Mouse (Mus musculus): ENCODE results near the gene Cherp. TPM values are rescaled to one million over a fixed set of nuclear protein-coding genes. Genes with fewer than 3 reads are reported as not detected.

Cherp gene
- total RNA-seq, 2 experiments from 2014 or later, result 49.2 to 57.8 TPM

DNA sequence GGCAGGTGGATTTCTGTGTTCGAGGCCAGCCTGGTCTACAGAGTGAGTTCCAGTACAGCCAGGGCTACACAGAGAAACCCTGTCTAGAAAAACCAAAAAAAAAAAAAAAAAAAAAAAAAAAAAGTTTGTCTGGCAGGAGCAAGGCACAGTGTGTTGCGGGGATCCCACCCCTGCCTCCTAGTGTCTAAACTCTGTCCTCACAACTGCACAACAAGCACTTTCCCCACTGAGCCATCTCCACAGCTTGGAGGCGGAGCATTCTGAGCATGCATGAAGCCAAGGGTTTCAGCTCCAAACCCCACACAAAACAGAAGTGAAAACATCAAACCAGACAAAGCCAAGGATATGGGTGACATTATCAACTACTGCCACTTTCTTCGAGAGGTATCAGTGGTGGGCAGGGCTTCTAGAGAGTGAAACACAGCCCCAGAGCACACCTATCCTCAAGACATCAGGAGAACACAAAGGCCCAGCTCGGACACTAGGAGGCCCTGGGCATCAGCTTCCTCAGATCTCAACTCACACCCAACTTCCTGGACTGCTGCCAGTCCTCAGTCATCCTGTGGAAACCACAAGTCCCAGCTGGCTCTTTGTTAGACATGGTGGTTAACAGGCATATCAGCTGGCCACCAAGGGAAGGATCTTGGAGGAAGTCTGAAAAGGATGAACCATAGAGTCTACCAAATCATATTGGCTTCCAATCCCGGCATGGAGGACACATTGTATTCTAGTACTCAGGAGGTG is 10.6 kb upstream of the Cherp start:
- DNase-seq, result no peak

DNA sequence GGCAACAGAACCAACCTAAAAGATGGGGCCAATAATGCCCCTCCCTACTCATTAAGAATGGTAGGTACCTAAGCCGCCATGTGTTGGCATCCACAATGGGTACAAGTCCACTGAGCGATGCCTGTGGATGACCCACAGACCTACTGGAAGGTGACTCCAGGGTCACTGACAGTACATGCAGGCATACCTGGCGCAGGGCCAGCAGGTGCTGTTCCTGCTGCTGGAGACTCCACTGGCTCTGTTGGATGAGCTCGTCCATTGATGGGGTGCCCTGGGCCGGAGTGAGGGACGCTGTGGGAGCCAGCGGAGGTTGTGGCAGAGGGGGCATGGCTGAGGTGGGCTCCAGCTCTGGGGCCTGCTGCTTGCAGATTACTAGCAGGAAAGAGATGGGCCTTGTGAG is 4.3 kb downstream of the Cherp start:
- no peak for DNase-seq

DNA sequence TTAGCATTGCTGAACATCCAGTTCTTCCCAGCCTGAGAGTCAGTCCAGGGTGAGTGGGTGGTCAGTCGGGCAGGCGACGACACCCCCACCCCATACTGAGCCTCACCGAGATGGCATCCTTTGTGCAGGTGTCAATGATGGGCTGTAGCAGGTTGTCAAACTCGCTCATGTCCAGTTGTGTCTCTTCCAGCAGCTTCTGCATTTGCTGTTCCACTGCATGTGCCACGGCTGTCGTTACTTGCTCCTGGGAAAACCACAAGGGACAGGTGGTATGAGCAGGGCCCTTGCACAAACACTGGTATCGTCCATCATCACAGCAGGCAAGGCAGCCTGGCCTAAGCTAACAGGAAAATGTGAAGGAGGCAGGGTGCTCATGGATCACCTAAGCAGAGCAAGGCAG is 5.0 kb downstream of the Cherp start:
- DNase-seq, result no peak

DNA sequence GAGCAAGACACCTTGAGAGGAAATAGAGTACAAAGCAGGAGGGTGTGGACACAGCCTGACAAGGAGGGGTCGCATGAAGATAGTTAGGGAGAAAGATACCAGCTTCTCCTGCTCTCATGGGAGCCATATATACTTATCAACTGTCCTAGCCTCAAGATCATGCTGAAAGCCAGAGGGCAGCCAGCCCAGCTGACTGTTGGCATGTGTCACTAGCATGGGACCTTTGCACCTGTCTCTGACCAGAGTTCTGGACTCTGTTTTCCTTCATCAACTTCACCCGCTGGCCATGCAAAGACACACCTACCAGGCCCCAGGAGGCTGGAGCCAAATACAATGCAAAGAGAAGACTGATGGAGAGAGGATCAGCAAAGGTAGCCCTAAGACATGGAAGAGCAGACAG is 5.8 kb downstream of the Cherp start:
- no peak for DNase-seq

DNA sequence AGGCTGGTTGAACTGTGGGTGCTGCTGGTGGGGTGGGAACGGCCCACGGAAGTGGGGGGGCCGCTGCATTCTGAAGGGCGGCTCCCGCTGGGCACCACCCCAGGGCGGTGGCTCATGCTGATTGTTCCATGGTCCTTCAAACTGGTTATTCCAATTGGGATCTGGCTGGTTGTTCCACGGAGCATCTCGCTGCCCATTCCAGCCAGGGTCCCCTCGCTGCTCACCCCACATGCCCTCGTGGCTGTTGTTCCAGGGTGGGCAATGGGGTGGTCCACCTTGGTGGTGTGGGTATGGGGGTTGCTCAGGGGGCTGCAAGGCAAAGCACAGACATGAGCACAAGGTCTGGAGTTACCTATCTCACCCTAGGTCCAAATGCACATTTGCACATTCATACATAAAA is 10.8 kb downstream of the Cherp start:
- no peak for DNase-seq

DNA sequence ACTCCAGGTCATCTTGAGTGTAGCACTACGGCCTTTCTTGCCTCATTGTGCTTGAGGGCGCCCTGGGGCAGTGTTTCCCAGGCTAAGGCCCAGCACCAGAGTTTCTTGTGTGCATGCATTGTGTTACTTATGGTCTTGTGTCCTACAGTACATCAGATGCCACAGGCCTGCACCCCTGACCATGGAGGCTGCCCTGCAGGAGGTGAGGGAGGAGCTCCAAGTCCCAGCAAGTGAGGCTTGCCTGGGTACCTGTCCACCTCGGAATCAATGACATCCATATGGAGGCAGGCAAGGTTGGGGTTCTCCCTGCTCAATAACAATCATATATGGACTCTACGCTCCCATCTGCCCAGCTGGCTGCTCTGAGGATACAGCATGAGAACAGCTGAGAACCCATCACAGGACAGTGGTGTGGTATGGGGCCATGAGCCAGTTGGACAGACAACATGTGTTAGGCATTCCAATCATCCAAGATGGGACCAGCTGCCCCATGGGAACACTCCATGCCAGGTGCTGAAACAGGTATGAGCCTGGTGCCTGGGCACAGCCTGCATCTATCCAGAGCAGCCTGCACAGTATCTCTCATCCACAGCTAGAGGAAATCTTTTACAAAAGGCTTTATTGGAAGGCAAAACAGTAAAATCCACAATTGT is 15.0 kb downstream of the Cherp start:
- no peak for DNase-seq

GRCm38 (mm10) chr8:72458457-72458856 is 16.6 kb downstream of the Cherp start:
- no peak for DNase-seq

DNA sequence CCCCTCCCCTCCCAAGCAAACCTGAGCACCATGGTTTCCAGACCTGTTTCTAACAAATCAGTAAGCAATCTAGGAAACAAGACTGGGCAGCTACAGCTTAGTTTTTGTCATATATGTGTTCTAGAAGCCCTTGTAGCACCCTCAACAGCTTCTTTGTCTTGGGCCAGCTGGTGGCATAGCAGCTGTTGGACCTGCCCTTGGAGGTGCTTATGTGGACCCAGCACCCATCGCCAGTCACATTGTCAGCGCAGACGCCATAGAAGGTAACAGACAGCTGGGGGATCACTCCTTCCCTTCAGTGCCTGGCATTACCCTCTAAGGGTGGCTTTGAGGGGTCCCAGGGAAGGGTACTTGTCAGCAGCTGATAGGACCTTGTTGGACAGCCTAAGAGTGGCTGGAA is 17.2 kb downstream of the Cherp start:
- no peak for DNase-seq

- no peak for DNase-seq
Measured at GRCm38 (mm10) chr8:72455317-72455716, 19.7 kb downstream of the Cherp start.

- DNase-seq, result no peak
Measured at GRCm38 (mm10) chr8:72453904-72454303, 21.1 kb downstream of the Cherp start.

DNA sequence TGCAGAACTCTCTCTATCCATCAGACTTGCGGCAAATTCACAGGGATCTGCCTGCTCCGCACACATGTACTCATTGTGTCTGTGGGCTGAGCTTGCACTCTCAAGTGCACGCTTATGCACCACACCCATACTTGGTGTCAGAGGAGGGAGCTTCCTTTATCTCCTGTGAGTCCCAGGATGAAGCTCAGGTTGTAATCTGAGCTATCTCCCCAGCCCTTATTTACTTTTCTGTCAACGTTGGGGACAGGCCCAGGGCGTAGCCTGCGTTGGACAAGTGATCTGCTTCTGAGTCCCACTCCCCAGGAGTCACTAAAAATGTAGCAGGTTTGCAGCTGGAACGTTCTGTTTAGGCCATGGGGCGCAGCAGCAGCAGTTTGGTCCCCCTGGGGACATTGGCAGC is 23.5 kb downstream of the Cherp start:
- no peak for DNase-seq

DNA sequence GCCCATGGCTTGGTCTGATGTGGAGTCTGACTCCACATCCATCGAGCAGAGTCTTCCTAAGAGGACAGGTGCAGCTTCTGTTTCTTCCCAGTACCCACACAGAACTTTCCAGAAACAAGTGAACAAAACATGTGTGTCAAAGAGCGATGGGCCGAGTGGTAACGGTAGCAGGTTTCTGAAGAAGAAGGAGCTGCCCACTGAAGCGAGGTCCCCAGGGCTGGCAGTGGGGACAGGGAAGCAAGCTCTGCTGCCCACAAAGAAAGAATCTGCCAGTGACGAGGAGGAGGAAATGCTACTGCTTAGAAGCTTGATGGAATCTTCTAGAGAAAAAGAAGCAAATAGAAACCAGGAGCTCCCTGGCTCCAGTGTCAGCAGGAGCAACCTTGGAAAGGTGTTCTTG is 30.0 kb downstream of the Cherp start:
- DNase-seq, result no peak

GRCm38 (mm10) chr8:72443994-72444350 is 31.1 kb downstream of the Cherp start:
- no peak for DNase-seq

GRCm38 (mm10) chr8:72443338-72443993 is 31.6 kb downstream of the Cherp start, which contains the start of the genes Calr3 and 1700030K09Rik:
TSS of gene Calr3 (minus strand) at chr8:72443870.
TSS of gene 1700030K09Rik (plus strand) at chr8:72443880.
- peak; percentile 97 for DNase-seq

DNA sequence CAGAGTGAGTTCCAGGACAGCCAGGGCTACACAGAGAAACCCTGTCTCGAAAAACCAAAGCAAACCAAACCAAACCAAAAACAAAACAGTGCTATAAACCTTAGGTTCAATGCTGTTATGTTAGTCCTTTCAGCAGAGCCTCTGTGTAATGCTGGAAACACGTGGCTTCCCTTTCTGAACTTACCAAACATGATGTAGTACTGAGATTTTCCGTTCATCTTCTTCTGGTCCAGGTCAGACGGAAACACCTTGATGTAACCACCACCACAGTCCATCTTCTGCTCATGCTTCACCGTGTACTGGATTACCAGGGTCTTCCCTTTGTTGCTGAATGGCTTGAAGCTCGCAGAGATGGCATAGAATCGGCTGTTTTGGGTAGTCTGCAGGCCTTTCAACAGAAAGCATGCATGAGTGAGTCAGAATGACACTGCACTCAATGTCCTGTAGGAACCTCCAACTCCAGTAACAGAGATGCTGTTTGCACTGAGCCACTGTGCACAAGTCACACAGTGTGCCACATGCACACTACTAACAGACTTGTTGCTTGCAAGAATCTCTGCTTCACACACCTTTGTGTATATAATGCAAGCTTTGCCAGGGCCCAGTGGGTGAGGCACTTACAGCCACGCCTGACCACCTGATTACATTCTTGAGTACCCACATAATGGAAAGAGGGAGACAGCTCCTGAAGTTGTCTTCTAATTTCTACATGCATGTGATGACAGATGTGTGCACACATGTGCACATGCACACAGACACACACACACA is 36.6 kb downstream of the Cherp start:
- no peak for DNase-seq

DNA sequence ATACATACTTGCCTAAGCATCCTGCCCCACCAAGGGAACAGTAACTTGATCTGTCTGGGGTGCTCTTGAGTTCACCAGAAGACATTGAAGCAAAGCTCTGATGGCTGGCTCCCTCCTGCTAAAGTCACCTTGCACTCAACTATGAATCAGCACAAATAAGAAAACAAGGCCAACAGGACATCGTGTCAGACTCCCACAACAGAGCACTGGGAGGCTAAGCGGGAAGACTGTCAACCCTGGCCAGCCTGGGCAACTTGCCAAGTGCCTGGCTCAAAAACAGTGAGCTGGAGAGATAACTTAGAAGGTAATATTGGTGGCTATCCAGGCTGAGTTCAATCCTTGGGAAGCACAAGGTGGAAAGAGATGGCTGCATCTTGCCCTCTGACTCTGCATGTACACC is 40.1 kb downstream of the Cherp start:
- DNase-seq, result peak; percentile 91

- peak; percentile 35 for DNase-seq
Measured at GRCm38 (mm10) chr8:72429676-72430075, 45.4 kb downstream of the Cherp start.

DNA sequence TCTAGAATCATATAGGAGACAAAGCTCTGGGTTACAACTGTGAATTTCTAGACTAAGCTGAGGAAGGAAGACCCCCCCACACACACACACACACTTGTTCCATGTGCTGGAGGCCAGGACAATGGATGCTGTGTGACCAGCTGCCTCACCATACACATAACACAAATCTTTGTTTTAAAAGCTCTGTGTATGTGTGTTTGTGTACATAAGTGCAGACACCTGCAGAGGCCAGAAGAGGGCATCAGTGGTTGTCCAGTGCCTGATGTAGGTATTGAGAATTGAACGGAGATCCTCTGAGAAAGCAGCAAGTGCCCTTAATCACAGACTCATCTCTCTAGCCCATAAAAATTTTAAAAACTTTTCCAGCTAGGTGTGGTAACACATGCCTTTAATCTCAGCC is 52.1 kb downstream of the Cherp start:
- DNase-seq, result no peak

- peak; percentile 99 for DNase-seq
Measured at GRCm38 (mm10) chr8:72421362-72422335, 53.4 kb downstream of the Cherp start, which contains the start of gene Eps15l1. TSS of gene Eps15l1 (minus strand) at chr8:72421460.

- DNase-seq, result peak; percentile 64
Measured at GRCm38 (mm10) chr8:72420571-72421361, 54.3 kb downstream of the Cherp start.
